Mouse (Mus musculus) bone marrow, adult 2 months (tissue): ENCODE measurements around the gene Nav2.

Experiments used
- CTCF ChIP-seq: fragments of 200-500 bp; IDR thresholded peaks from 2 replicates; pipeline ENCODE4 v1.5.1; 2011; ENCODE audit warnings: low read length, control low read depth; ENCODE audit not compliant: control insufficient read depth, insufficient read depth
- POLR2A ChIP-seq: fragments of 200-500 bp; IDR thresholded peaks from 2 replicates; pipeline ENCODE4 v1.6.1; 2011; ENCODE audit warnings: low read depth, mild to moderate bottlenecking, control low read depth, low read length, borderline replicate concordance; ENCODE audit not compliant: control insufficient read depth

GRCm38 (mm10) chr7:48960152-48960551, 51.6 kb downstream of the Nav2 start:
- TF ChIP-seq CTCF (no peak), POLR2A (no peak)
